Mouse (Mus musculus) erythroblast, embryonic 14.5 days (primary cell): ENCODE results near the gene Mthfr.

Experiments used
- GATA1 ChIP-seq: IDR thresholded peaks from 2 replicates; pipeline ENCODE4 v1.6.1; 2012; ENCODE audit warnings: low read length, inconsistent platforms, mixed read lengths
- TAL1 ChIP-seq: IDR thresholded peaks from 3 replicates; pipeline ENCODE4 v1.6.1; 2012; ENCODE audit warnings: low read length, inconsistent platforms, mixed read lengths

GRCm38 (mm10) chr4:148080597-148080973 is 41.7 kb downstream of the Mthfr start:
- no peak for TF ChIP-seq TAL1
- TF ChIP-seq GATA1: no peak
